Mouse (Mus musculus): ENCODE results near the gene Gm20388. TPM values are rescaled to one million over a fixed set of nuclear protein-coding genes. Genes with fewer than 3 reads are reported as not detected.

Gene Gm20388
- polyA plus RNA-seq, 1 experiment from 2014 or later = 1.7 TPM

- Histone ChIP-seq H3K27me3 (ENCODE audit: insufficient read depth, poor library complexity, severe bottlenecking) (peaks cover 13% of the 10 kb centered on the region; the same call in 1 of the 2 replicates), H3K9me3 (no peaks in the 10 kb centered on the region), H3K4me1 (replicated peaks) (peaks cover 23% of the 10 kb centered on the region), H3K36me3 (no peaks in the 10 kb centered on the region), H3K4me3 (no peak overlapping the region), H3K27ac (no peak overlapping the region)
- WGBS = 91% methylated on average over 2 of the region's 2 CpGs
- DNase-seq (ENCODE audit: low spot score) = no peak
These were observed 1959.5 kb downstream of the Gm20388 start for GRCm38 (mm10) chr8:121870190-121870589.

- no peak overlapping the region for H3K27ac ChIP-seq
- H3K4me3 ChIP-seq = no peak overlapping the region
- WGBS = 46% methylated on average over 10 of the region's 10 CpGs
- no peaks in the 10 kb centered on the region for H3K9me3 ChIP-seq
- H3K36me3 ChIP-seq = no peaks in the 10 kb centered on the region
- DNase-seq (ENCODE audit: low spot score) = no peak
- peaks cover 13% of the 10 kb centered on the region; the same call in 1 of the 2 replicates for H3K27me3 ChIP-seq (ENCODE audit: insufficient read depth, poor library complexity, severe bottlenecking)
- H3K4me1 ChIP-seq (replicated peaks) = peaks cover 23% of the 10 kb centered on the region
These were observed 1961.3 kb downstream of the Gm20388 start for GRCm38 (mm10) chr8:121871833-121872440.

- no peak overlapping the region for H3K4me3 ChIP-seq
- DNase-seq (ENCODE audit: low spot score) = peak; percentile 38
- H3K4me1 ChIP-seq (replicated peaks) = peaks cover 22% of the 10 kb centered on the region
- no peak overlapping the region for H3K27ac ChIP-seq
- H3K27me3 ChIP-seq (ENCODE audit: insufficient read depth, poor library complexity, severe bottlenecking) = peaks cover 13% of the 10 kb centered on the region; the same call in 1 of the 2 replicates
- 74% methylated on average over 9 of the region's 9 CpGs for WGBS
- H3K36me3 ChIP-seq = no peaks in the 10 kb centered on the region
- no peaks in the 10 kb centered on the region for H3K9me3 ChIP-seq
These were observed 1963.4 kb downstream of the Gm20388 start for GRCm38 (mm10) chr8:121874031-121874430.

DNA sequence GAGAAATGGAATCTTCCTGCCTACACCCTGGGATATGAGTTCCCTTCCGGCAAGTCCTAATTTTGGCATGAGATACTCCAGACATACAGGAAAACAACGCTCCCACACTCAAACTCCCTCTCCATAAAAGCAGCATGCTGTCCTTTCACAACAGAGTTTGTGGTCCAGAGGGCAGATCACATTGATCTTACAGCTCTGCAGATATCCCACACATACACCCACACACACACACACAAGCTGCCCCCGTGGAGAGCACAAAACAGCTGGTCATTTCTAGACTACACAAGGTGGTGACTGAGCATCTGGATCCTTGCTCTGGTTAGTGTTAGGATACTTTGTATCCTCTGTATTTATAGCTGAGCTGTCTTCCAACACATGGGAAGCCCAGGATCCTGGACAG is 1964.4 kb downstream of the Gm20388 start:
- Histone ChIP-seq H3K9me3 (no peaks in the 10 kb centered on the region), H3K27ac (no peak overlapping the region), H3K4me1 (replicated peaks) (peaks cover 22% of the 10 kb centered on the region), H3K27me3 (ENCODE audit: insufficient read depth, poor library complexity, severe bottlenecking) (peaks cover 13% of the 10 kb centered on the region; the same call in 1 of the 2 replicates), H3K4me3 (no peak overlapping the region), H3K36me3 (0 out of 2 replicates have a peak, but pooled peaks cover 1% of the 10 kb centered on the region)
- 85% methylated on average over 3 of the region's 3 CpGs for WGBS
- no peak for DNase-seq (ENCODE audit: low spot score)

DNA sequence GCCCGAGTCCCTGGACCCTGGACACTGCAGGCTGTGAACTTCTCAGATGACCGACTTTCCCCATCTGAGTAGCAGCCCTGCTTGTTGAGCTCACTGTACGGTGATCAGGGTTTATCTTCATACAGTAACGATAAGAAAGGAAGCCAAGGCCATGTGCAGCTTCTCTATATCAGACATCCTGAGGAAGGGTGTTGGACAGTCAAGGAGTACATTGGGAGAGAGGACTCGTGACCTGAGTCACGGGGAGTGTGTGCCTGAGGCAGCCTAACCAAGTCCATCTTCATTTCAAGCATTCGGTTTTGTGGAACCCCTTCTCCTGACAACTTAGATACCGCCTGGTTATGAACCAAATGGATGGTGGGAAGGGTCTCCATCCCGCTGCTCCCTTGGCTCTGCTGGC is 1964.9 kb downstream of the Gm20388 start:
- no peak for DNase-seq (ENCODE audit: low spot score)
- Histone ChIP-seq H3K27ac (no peak overlapping the region), H3K4me3 (no peak overlapping the region), H3K36me3 (0 out of 2 replicates have a peak, but pooled peaks cover 5% of the 10 kb centered on the region), H3K27me3 (ENCODE audit: insufficient read depth, poor library complexity, severe bottlenecking) (peaks cover 13% of the 10 kb centered on the region; the same call in 1 of the 2 replicates), H3K9me3 (no peaks in the 10 kb centered on the region), H3K4me1 (replicated peaks) (peaks cover 22% of the 10 kb centered on the region)
- WGBS = 86% methylated on average over 9 of the region's 9 CpGs

GRCm38 (mm10) chr8:121877212-121877611 is 1966.6 kb downstream of the Gm20388 start:
- 0 out of 2 replicates have a peak, but pooled peaks cover 6% of the 10 kb centered on the region for H3K27me3 ChIP-seq (ENCODE audit: insufficient read depth, poor library complexity, severe bottlenecking)
- peaks cover 17% of the 10 kb centered on the region for H3K4me1 ChIP-seq (replicated peaks)
- no peaks in the 10 kb centered on the region for H3K9me3 ChIP-seq
- H3K4me3 ChIP-seq = no peak overlapping the region
- 81% methylated on average over 5 of the region's 5 CpGs for WGBS
- DNase-seq (ENCODE audit: low spot score) = no peak
- peaks cover 21% of the 10 kb centered on the region for H3K36me3 ChIP-seq
- no peak overlapping the region for H3K27ac ChIP-seq

- H3K9me3 ChIP-seq = no peaks in the 10 kb centered on the region
- 89% methylated on average over 7 of the region's 7 CpGs for WGBS
- 0 out of 2 replicates have a peak, but pooled peaks cover 12% of the 10 kb centered on the region for H3K4me1 ChIP-seq (replicated peaks)
- H3K27ac ChIP-seq = no peak overlapping the region
- no peaks in the 10 kb centered on the region for H3K27me3 ChIP-seq (ENCODE audit: insufficient read depth, poor library complexity, severe bottlenecking)
- H3K4me3 ChIP-seq = no peak overlapping the region
- DNase-seq (ENCODE audit: low spot score) = no peak
- peaks cover 29% of the 10 kb centered on the region for H3K36me3 ChIP-seq
These were observed 1967.3 kb downstream of the Gm20388 start for GRCm38 (mm10) chr8:121877828-121878480.

DNA sequence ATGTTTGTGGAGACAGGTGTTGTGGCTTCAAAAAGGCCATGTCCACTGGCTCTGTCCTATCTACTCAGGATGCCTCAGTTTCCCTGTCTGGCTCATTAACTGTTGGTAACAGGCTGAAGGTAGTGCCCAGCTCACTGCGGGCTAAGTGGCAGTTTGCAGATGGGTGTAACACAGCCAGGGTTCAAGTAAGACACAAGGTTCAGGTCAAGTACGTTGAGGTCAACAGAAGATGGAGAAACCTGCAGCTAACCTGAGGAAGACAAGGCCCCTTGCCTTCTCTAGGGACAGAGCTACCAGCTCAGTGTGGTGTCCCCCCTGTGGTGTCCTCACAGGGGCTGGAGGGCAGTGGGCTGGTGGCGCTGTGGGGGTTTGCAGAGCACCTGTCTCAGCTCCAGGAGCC is 1969.1 kb downstream of the Gm20388 start:
- no peaks in the 10 kb centered on the region for H3K9me3 ChIP-seq
- 0 out of 2 replicates have a peak, but pooled peaks cover 6% of the 10 kb centered on the region for H3K4me1 ChIP-seq (replicated peaks)
- 86% methylated on average over 3 of the region's 3 CpGs for WGBS
- H3K27me3 ChIP-seq (ENCODE audit: insufficient read depth, poor library complexity, severe bottlenecking) = no peaks in the 10 kb centered on the region
- DNase-seq (ENCODE audit: low spot score) = no peak
- H3K27ac ChIP-seq = no peak overlapping the region
- H3K36me3 ChIP-seq = peaks cover 46% of the 10 kb centered on the region
- H3K4me3 ChIP-seq = no peak overlapping the region

- DNase-seq (ENCODE audit: low spot score) = no peak
- Histone ChIP-seq H3K4me1 (replicated peaks) (0 out of 2 replicates have a peak, but pooled peaks cover 6% of the 10 kb centered on the region), H3K36me3 (peaks cover 57% of the 10 kb centered on the region), H3K27me3 (ENCODE audit: insufficient read depth, poor library complexity, severe bottlenecking) (no peaks in the 10 kb centered on the region), H3K9me3 (no peaks in the 10 kb centered on the region), H3K27ac (no peak overlapping the region), H3K4me3 (no peak overlapping the region)
- 69% methylated on average over 1 of the region's 1 CpGs for WGBS
These were observed 1970.2 kb downstream of the Gm20388 start for GRCm38 (mm10) chr8:121880818-121881217.

DNA sequence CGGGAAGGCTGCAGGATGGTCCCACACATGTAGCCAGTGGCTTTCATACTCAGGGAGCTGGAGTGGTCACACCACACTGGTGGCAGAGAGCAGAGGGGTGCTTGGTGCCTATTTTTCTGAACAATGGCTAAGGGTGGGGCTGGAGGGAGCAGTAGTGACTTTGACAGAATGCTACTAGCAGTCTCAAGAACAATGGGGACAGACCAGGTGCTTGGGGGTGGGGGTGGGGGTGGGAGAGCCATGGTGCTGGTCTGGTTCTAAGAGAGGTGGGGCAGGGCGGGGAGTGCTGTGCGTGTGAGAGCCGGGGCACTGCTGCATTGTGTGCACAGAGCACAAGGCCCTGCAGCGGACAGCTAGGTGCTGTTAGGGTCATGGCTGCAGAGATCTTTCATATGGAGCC is 1971.3 kb downstream of the Gm20388 start:
- no peak overlapping the region; the same call in 1 of the 2 replicates for H3K27ac ChIP-seq
- DNase-seq (ENCODE audit: low spot score) = no peak
- no peak overlapping the region for H3K4me3 ChIP-seq
- WGBS = 85% methylated on average over 5 of the region's 5 CpGs
- H3K9me3 ChIP-seq = no peaks in the 10 kb centered on the region
- H3K36me3 ChIP-seq = peaks cover 68% of the 10 kb centered on the region
- H3K27me3 ChIP-seq (ENCODE audit: insufficient read depth, poor library complexity, severe bottlenecking) = no peaks in the 10 kb centered on the region
- 0 out of 2 replicates have a peak, but pooled peaks cover 6% of the 10 kb centered on the region for H3K4me1 ChIP-seq (replicated peaks)

DNA sequence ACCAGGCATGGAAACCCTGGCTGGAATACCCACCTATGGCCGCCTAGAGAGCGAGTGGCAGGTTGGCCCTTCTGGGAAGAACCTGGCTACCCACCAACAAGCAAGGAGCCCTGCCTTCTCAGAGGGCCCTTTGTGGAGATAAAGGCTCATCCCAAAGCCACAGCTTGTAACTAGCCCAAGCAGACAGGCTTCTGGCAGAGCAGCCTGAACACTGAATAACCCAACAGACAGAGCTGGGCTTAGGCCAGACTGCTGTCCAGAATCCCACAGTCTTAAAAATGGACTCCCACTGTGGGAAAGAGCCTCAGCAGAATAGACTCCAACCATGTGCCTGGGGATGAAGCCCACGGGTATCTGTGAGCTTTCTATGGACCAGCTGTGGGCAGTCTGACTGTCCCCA is 1973.5 kb downstream of the Gm20388 start:
- no peaks in the 10 kb centered on the region for H3K27me3 ChIP-seq (ENCODE audit: insufficient read depth, poor library complexity, severe bottlenecking)
- H3K9me3 ChIP-seq = no peaks in the 10 kb centered on the region
- WGBS = 86% methylated on average over 3 of the region's 3 CpGs
- no peaks in the 10 kb centered on the region for H3K4me1 ChIP-seq (replicated peaks)
- DNase-seq (ENCODE audit: low spot score) = no peak
- no peak overlapping the region for H3K4me3 ChIP-seq
- peaks cover 89% of the 10 kb centered on the region for H3K36me3 ChIP-seq
- no peak overlapping the region for H3K27ac ChIP-seq

DNA sequence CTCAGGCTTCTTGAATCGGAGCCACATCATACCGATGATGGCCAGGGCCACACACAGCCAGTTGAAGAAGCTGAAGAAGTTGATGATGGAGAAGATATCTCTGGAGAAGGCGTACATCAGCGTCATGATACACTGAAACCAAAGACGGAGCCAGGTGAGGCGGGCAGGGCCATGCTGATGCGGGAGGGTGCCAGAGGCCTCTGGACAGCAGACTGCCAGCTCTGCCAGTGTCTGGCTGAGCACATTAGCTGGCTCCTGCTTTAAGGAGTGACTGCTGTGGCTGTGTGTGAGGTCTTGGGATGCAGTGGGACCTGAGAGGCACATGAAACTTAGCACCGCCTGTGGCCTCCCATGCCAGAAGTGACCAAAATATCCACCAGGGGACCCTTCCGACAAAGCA is 1974.4 kb downstream of the Gm20388 start:
- WGBS = 96% methylated on average over 9 of the region's 9 CpGs
- Histone ChIP-seq H3K27ac (no peak overlapping the region), H3K9me3 (no peaks in the 10 kb centered on the region), H3K36me3 (peaks cover 93% of the 10 kb centered on the region), H3K4me3 (no peak overlapping the region), H3K4me1 (replicated peaks) (no peaks in the 10 kb centered on the region), H3K27me3 (ENCODE audit: insufficient read depth, poor library complexity, severe bottlenecking) (no peaks in the 10 kb centered on the region)
- no peak for DNase-seq (ENCODE audit: low spot score)

DNA sequence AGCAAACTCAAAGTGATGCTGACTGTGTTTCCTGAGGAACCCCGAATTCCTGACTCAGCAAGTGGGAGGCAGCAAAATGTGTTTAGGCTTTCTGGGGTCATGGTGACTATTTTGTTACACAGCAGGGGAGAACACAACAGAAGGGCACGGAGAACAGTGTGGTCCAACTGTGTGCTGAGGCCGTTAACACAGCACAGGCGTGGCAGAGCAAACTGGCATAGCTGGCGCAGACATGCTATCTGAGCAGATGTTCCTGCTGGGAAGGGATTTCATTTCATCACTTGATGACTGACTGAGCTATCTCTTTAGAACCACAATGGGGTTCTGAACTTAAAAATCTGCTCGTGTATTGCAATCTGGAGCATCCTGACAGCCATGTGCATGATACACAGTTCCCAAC is 1974.8 kb downstream of the Gm20388 start:
- no peak for DNase-seq (ENCODE audit: low spot score)
- peaks cover 91% of the 10 kb centered on the region for H3K36me3 ChIP-seq
- no peaks in the 10 kb centered on the region for H3K27me3 ChIP-seq (ENCODE audit: insufficient read depth, poor library complexity, severe bottlenecking)
- no peaks in the 10 kb centered on the region for H3K9me3 ChIP-seq
- no peak overlapping the region for H3K4me3 ChIP-seq
- no peak overlapping the region for H3K27ac ChIP-seq
- no peaks in the 10 kb centered on the region for H3K4me1 ChIP-seq (replicated peaks)
- 78% methylated on average over 6 of the region's 6 CpGs for WGBS

Data from hindbrain, embryonic 10.5 days (tissue).